Mouse (Mus musculus) c-Kit-positive CD71-positive TER-119-negative erythroid progenitor cells, embryonic 14.5 days (primary cell): ENCODE measurements around the gene Rap2c.

ENCODE experiments used
- DNase-seq: peaks from one replicate; pipeline ENCODE4 v3.0.0-alpha.2; 2013; ENCODE audit warnings: low read depth

Gene Rap2c

DNA sequence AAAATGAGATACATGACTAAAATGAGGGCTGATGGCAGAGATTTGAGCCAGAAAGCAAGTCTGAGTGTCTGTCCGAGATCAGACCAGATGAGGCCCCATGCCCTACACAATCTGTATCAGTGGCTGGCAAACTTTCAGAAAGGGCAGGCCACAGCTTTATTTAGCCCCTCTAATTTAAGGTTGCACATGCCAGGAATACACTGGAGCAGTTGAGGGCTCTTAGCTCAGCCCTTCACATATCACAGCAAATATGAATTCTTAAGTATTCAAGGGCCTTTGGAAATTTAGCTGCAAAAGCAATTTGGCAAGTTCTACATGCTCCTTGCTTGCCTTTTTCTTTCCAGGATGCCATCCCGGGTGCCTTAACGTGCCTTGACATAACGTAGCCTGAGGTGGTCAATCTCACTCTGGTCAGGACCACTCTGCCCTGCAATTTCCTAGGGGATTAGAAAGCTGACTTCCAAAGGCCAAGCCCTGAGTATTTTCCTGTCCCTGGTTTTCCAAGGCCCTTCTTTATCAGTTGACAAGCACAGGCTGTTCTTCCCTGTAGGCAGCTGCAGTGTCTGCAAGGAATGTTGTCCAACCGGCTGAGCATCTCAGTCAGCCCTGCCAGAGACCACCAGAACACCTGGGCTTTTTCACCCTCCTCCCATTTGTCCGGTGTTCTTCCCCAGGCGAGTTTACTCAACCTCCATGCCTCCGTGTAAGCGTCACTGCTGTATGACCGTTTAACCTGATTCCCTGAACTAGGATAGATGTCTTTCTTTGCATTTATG lies 49.5 kb downstream of the Rap2c start:
- no peak for DNase-seq

- peak; percentile 5 for DNase-seq
Observed at GRCm38 (mm10) chrX:50965157-50965556, 52.7 kb downstream of the Rap2c start.

GRCm38 (mm10) chrX:50962955-50963354 lies 54.9 kb downstream of the Rap2c start:
- no peak for DNase-seq
